Mouse (Mus musculus): ENCODE measurements around the gene Pigp. TPM values are rescaled to one million over a fixed set of nuclear protein-coding genes. Genes with fewer than 3 reads are reported as not detected.

Gene Pigp
- total RNA-seq, 2 experiments from 2014 or later = 165 to 185 TPM

DNA sequence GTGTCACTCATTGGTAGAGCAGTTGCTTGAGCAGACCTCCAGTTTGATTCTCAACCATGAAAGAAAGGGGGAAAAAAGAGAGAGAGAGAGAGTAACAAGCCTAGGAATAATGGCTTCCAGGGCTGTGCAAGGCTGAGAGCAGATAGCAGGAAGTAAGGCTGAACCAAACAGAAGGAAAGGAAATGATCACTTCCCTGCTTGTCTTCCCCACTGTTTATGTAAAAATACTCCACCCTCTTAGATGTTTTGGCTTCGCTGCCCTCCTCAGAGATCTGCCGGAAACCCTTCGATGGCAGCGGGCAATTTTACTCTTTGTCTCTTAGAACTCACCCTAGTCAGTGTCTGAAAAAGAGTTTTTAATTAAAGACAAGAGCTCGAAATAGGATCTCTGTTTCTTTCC lies 48.0 kb downstream of the Pigp start:
- no peak for DNase-seq (ENCODE audit: low spot score)

DNA sequence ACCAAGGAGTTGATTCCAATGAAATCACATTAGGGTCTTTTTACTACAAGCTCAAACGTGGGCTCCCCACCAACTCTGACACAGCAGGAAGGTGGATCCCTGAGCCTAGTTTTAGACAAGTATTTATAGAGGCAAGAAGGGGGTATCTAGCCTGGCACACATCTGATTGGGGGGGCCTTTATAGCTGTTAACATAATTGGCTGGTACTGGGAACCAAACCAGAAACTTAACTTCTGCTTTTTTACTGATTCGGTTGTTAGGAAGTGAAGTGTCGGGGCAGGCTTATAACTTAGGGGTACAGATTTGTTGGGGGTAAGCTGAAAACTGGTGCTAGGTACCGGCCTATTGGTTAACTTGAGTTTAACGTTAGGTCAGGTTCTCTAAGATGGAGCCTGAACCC lies 51.4 kb downstream of the Pigp start:
- no peak for DNase-seq (ENCODE audit: low spot score)

DNA sequence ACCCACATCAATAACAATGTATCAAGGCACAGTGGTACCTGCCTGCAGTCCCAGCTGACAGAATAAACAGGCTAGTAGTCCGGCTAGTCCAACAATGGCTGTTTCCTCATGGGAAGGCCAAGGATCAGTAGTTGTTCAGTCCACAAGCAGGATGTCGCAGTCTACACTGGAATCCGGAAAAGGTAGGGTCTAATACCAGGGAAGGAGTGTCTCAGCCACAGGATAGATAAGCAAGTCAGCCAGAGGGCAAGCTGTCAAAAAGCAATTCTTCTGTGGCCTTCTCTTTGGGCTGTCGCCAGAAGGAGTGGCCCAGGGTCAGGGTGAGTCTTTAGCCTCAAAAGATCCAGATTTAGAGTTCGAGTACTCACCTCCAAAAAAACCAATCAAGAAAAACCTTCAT lies 53.9 kb downstream of the Pigp start:
- DNase-seq (ENCODE audit: low spot score) = no peak

DNA sequence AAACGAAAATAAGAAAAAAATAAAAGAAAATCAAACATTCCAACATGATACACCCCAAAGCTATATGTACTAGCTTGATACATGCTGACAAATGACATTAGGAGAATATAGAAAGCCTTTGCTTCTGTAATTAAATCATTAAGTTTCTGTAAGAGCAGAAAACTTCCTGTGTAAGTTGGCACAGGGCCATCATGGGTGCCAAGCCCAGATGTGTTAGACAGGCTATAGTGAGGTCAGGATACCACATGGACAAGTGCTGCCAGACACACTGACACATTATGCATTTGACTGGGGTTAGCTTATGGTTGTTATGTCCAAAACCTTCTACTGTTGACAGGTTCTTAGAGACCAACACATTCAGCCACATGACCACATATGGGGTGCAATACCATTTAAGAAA lies 56.4 kb downstream of the Pigp start:
- DNase-seq (ENCODE audit: low spot score) = no peak

DNA sequence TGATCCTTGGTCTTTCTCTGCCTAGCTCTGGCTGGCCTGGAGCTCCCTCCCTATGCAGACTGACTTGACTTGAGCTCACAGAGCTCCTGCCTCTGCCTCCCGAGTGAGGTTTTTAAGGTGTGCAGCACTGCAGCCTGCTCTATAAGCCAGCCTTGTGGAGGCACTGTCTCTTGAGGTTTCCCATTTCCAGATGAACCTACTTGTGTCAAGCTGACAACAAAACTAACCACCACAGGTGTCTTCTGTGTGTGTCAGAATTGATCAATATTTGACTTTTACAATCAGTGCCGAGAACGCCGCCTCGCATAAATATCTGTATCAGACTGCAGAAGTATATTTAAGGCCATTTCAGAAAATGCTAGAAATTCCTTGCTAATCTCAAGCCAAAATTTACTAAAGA lies 57.0 kb downstream of the Pigp start:
- no peak for DNase-seq (ENCODE audit: low spot score)

DNA sequence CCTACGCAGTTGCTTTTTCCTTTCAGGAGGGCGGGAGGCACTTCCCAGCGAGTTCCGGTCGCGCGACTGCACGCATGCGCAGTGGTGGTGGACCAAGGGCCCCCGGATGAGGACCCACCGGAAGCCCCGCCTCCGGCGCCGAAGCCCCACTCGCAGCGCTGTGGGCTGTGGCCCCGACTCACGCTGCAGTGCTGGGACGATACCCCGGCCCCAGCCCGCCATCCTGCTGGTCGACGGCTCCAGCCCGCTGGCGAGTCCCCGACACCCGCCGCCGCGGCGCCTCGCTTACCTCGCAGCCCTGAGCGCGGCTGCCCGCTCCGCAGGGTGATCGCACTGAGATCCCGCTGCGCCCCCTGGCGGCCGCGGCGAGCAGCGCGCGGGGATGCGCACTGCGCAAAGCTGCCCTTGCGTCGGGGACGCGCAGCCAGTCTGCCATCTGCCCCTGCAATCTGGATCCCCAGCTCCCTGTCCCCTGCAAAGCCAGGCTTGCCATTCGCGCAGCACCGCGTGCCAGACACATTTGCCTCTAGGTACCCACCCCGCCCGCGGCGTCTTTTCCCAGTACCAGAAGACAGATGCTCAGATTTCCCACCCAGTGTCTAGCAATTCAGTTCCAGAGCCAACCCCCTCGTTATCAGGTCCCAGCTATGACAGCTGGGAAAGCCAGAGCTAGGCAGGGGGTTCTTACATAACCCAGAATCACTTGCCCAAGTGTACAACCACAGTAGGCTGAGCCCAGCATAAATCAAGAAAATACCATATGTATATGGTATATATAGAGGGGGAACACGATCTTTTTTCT lies 58.2 kb downstream of the Pigp start, which contains the start of gene Hlcs:
TSS of gene Hlcs (minus strand) at position 343 of the 802 bp plus-strand sequence.
- peak; percentile 97 for DNase-seq (ENCODE audit: low spot score)

DNA sequence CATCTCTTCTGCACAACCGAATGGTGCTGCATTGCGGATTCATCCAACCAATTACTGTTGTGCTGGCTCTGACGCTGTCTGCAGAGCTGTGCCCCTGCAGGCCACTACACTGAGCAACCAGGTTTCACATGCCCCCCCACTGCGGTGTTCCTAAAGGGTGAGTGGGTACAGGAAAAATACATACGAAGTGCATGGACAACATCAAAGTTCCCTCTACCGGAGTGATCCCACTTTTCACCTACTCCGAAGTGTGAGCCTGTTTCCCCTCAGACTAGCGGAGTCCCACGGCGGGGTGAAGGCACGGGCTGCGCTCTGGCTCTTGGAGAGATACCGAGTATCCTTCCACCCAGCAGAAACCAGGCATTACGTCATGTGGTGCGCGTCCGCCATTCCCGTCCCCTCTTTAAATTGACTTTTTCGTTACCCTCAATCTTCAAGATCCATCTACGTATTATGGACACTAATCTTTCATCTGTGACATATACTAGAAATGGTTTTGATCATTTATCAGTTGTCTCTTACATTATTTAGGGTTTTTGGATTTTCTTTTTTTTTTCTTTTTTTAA lies 58.9 kb downstream of the Pigp start:
- DNase-seq (ENCODE audit: low spot score) = peak; percentile 81

DNA sequence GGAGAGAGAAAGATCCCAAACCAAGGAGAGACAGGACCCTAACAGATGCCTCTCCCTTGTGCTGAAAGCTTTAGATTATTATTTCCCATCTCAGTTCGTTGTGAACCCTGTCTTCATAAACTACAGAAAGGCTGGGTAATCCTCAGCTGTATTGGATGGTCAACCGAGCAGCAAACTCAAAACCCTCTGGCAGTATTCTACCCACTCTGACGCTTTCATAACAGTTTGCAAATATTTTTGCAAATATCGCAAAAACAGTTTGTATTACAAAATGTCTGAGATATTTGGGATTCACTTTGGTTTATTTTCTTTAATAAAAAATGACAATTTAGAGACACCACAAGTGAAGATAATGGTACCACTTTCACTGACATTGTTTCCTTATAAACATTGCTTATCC lies 59.7 kb downstream of the Pigp start:
- no peak for DNase-seq (ENCODE audit: low spot score)

DNA sequence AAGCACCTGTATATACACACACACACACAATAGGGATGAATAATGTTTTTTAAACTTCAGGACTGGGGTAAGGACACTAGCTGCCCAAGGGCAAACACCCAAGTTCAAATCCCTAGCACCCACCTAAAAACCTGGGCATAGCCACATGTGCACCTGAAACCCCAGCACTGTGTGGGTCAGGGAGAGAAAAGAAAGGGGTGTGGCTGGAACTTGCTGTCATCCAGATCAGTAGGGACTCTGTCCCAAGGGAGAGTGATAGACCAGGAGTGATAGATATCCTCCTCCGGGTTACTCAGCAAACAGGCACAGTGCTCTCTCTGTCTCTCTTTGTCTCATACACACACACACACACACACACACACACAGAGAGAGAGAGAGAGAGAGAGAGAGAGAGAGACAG lies 60.2 kb downstream of the Pigp start:
- no peak for DNase-seq (ENCODE audit: low spot score)

DNA sequence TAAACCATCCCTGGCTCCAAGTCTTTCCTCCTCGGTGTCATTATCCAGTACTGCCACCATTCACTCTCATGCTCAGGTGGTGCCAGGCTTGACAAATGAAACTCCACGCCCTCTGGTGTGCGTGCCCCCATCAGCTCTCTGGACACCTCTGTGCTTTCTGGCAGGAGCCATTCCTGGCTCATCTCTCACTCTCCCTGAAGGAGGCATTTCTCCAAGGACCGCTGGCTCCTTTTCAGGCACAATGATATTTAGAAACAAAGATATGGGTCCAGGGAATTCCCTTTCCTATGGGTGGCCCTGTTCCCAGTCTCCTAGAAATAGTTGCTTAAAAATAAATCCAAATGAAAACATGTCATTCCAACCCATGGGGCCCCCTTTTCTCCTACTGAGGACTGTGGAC lies 62.6 kb downstream of the Pigp start:
- peak; percentile 31 for DNase-seq (ENCODE audit: low spot score)

Other genes starting within 250 kb of the Pigp start
- gene Hlcs, start 58.3 kb downstream of the Pigp start, total RNA-seq (2021) = 10 to 100 TPM in 1 of 2 experiments, 1 to 10 TPM in 1; 9.8 to 10.8 TPM
- 1 to 10 TPM in 1 of 2 experiments, under 1 TPM in 1; 0.43 to 1.4 TPM for gene Ripply3, start 43.4 kb downstream of the Pigp start, total RNA-seq (2021)
- gene Ttc3, start 1.2 kb downstream of the Pigp start, total RNA-seq (2021) = 10 to 100 TPM; 59.4 to 61.8 TPM
- 10 to 100 TPM in 1 of 2 experiments, 1 to 10 TPM in 1; 8.9 to 10.6 TPM for gene Vps26c, start 155.0 kb upstream of the Pigp start, total RNA-seq (2021)
- gene Dyrk1a, start 198.2 kb upstream of the Pigp start, total RNA-seq (2021) = 100 to 1,000 TPM in 1 of 2 experiments, 10 to 100 TPM in 1; 96.7 to 105 TPM